Mouse (Mus musculus): ENCODE results near the gene Rsph3a.

- TF ChIP-seq CTCF (IDR thresholded peaks at IDR 0.05; ENCODE audit: borderline replicate concordance, control insufficient read depth, extremely low read depth, insufficient read depth, low read length, poor library complexity) (no peak), POLR2A (IDR thresholded peaks at IDR 0.05; ENCODE audit: control insufficient read depth, extremely low read depth, insufficient read depth, low read length, poor library complexity) (no peak)
Measured at GRCm38 (mm10) chr17:7925413-7926160, 19.8 kb upstream of the Rsph3a start, which contains the start of gene Tagap.
